Mouse (Mus musculus) right cerebral cortex, adult 2 months (tissue): Measurements from ENCODE around the gene Prdm11.

ENCODE experiments used
- DNase-seq, 2 experiments: peaks; one replicate each; pipeline ENCODE4 v3.0.0; 2021 to 2022; ENCODE audit warnings: low spot score in 2 of 2

The Prdm11 gene

GRCm38 (mm10) chr2:92967032-92967838 is 78.7 kb downstream of the Prdm11 start:
- no peak for DNase-seq

GRCm38 (mm10) chr2:92966257-92966656 is 79.7 kb downstream of the Prdm11 start:
- no peak for DNase-seq

GRCm38 (mm10) chr2:92964345-92964744 is 81.6 kb downstream of the Prdm11 start:
- no peak for DNase-seq

GRCm38 (mm10) chr2:92958640-92959039 is 87.3 kb downstream of the Prdm11 start:
- DNase-seq = peak in 1 of 2 experiments; percentile 55

GRCm38 (mm10) chr2:92956943-92957342 is 89.0 kb downstream of the Prdm11 start:
- no peak for DNase-seq

- peak; percentile 81 to 84 for DNase-seq
These were observed 91.4 kb downstream of the Prdm11 start for GRCm38 (mm10) chr2:92954404-92955114.

- DNase-seq = no peak
These were observed 92.5 kb downstream of the Prdm11 start for GRCm38 (mm10) chr2:92953450-92953849.

- no peak for DNase-seq
These were observed 96.4 kb downstream of the Prdm11 start for GRCm38 (mm10) chr2:92949518-92949917.

- no peak for DNase-seq
These were observed 97.2 kb downstream of the Prdm11 start for GRCm38 (mm10) chr2:92948699-92949300.

GRCm38 (mm10) chr2:92947981-92948698 is 97.8 kb downstream of the Prdm11 start:
- peak in 1 of 2 experiments; percentile 49 for DNase-seq

GRCm38 (mm10) chr2:92945824-92946598 is 100.0 kb downstream of the Prdm11 start:
- no peak for DNase-seq

- DNase-seq = no peak
These were observed 100.7 kb downstream of the Prdm11 start for GRCm38 (mm10) chr2:92945125-92945746.

- DNase-seq = no peak
These were observed 101.6 kb downstream of the Prdm11 start for GRCm38 (mm10) chr2:92944356-92944755.

GRCm38 (mm10) chr2:92943406-92943805 is 102.6 kb downstream of the Prdm11 start:
- no peak for DNase-seq

GRCm38 (mm10) chr2:92941463-92941862 is 104.5 kb downstream of the Prdm11 start:
- no peak for DNase-seq

- DNase-seq = no peak
These were observed 105.0 kb downstream of the Prdm11 start for GRCm38 (mm10) chr2:92940963-92941362.

- no peak for DNase-seq
These were observed 107.1 kb downstream of the Prdm11 start for GRCm38 (mm10) chr2:92938827-92939226.

- DNase-seq = no peak
These were observed 107.9 kb downstream of the Prdm11 start for GRCm38 (mm10) chr2:92938063-92938462.

GRCm38 (mm10) chr2:92935483-92935882 is 110.5 kb downstream of the Prdm11 start:
- no peak for DNase-seq

- peak; percentile 78 to 85 for DNase-seq
These were observed 111.5 kb downstream of the Prdm11 start for GRCm38 (mm10) chr2:92934312-92934982.
